Mouse (Mus musculus) CD4-positive helper T cell, adult 2 months (primary cell): ENCODE data around the gene Mrps33.

Experiments
- DNase-seq: peaks from one replicate; pipeline ENCODE4 v3.0.0-alpha.2; 2012; ENCODE audit warnings: low read depth, missing footprints, low spot score

The Mrps33 gene

DNA sequence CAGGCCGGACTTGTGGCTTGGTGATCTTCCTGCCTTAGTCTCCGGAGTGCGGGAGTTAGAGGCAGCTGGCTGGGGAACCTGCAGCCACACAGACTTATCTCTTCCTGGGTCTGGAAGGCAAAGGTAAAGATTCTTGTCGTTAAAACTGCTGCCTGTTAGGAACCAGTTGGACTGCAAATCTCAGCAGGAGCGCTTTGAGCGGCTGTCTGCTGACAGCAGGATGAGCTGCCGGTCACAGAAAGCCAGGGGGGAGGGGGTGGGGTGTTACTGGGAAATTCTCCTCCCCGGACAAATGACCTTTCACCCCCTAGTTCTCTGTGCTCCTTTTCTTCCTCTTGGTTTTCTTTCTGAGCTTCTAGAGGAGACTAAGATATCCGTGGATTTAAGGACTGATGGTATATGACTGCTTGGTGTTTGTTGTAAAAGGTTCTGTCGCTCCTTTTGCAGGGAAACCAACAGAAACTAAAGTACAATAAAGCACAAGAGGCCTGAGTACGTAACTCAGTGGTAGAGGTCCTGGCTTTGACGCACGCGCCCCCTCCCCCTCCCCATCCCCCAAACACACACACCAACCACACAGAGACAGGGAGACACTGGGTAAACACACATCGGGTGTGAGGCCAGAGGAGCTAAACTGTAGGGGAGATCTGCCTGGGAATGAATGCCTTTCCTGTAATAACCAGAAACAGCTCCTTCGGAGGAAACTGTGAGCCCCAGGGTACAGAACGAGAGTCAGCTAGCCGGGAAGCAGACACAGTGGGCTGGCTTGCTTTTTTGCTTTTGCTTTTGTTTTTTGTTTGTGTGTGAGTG, 29.7 kb downstream of the Mrps33 start:
- DNase-seq, result peak; percentile 14

DNA sequence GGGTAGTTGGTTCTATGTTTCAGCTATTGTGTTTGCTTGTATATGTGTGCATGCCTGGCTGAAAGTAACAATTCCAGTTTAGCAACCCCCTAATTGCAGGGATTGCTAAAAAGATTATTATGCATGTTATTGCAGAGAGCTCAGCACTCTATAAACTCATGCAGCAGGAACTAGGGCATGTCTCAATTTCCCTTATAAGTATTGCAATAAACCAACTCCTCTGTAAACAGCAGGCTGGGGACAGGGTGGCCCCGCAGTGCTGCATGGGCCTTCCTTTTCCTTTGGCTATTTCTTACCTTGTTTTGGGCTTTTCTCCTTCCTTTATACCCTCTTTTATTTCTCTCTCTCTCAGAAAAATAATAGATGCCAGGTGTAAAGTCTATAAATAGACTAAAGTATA, 32.3 kb downstream of the Mrps33 start:
- DNase-seq, result no peak

DNA sequence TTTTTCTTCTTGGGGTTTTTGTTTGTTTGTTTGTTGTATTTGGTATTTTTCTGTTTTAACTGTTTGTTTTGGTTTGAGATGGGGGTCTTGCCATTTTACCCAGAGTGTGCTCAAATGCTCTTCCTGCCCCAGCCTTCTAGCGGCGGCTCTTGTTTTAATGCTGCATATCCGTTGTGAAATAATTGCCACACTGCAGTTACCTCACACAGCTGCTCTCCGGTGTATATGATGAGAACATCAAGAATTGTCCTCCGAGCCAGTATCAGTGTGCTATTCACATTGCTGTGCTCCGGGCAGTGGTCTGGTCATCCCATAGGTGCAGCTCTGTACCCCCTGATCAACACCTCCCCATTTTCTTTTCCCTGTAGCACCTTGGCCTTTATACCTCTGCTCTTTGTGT, 34.5 kb downstream of the Mrps33 start:
- DNase-seq, result no peak

DNA sequence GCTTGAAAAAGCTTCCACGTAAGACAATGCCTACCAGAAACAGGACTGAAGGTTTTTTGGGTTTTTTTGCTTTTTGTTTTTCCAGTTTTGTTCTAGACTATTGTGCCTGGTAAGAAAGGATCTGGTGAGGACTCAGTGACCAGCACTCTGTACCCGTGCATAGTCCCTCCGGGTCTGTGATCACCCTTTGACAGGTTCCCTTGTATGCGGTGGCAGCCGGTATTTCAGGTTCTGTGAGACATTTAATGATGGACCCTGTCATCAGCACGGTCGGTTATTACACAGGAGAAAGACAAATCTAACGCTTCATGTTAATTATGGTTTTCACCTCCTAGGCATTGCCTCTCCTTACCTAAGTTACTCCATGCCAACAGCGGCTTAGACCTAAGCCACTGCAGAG, 35.8 kb downstream of the Mrps33 start:
- DNase-seq, result no peak

DNA sequence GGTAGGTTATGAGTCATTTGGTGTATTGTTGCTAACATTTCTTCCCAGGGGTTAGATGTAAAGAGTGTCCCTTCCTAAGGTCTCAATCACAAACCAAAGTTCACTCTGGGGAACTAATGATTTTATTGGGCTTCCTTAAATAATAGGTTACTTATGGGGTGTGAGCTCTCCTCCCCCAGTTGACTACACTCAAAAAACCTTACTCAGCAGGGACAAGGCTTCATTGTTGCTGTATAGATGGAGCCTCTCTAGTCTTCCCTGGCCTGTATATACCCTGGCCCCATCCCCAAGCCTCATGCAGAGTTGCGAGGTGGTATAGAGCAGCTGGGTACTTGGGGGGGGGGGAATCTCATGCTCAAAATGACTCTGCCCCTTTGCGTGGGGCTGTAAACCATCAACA, 53.6 kb downstream of the Mrps33 start:
- no peak for DNase-seq
